Mouse (Mus musculus): ENCODE data around the gene Cgas. TPM values are rescaled to one million over a fixed set of nuclear protein-coding genes. Genes with fewer than 3 reads are reported as not detected.

The Cgas gene
- polyA plus RNA-seq, 1 experiment from 2014 or later: 1.9 TPM

Small RNA genes within 50 kb of the gene (microRNA-seq; reads per million reads assigned to microRNA genes)
- gene Gm26377: not detected

Other genes with a start within 250 kb of the Cgas start
- gene Gsta1, start 212.6 kb downstream of the Cgas start, polyA plus RNA-seq (2015; fragmentation: Nextera tagmentation; extraction: Ambion mirVana): 94.1 and 98.3 TPM in 2 replicates
- 73.4 and 80.7 TPM in 2 replicates for gene Gm3776, start 186.1 kb downstream of the Cgas start, polyA plus RNA-seq (2015; fragmentation: Nextera tagmentation; extraction: Ambion mirVana)
- gene Gm10639, start 153.3 kb downstream of the Cgas start, polyA plus RNA-seq (2015; fragmentation: Nextera tagmentation; extraction: Ambion mirVana): 0.93 and 0.95 TPM in 2 replicates
- not detected in 2 replicates for gene Omt2a, start 128.4 kb downstream of the Cgas start, polyA plus RNA-seq (2015; fragmentation: Nextera tagmentation; extraction: Ambion mirVana)
- not detected in 2 replicates for gene Omt2b, start 115.6 kb downstream of the Cgas start, polyA plus RNA-seq (2015; fragmentation: Nextera tagmentation; extraction: Ambion mirVana)
- 77.3 and 89.5 TPM in 2 replicates for gene Gsta2, start 87.4 kb downstream of the Cgas start, polyA plus RNA-seq (2015; fragmentation: Nextera tagmentation; extraction: Ambion mirVana)
- not detected in 2 replicates for gene Dppa5a, start 75.1 kb downstream of the Cgas start, polyA plus RNA-seq (2015; fragmentation: Nextera tagmentation; extraction: Ambion mirVana)
- gene Ooep, start 64.5 kb downstream of the Cgas start, polyA plus RNA-seq (2015; fragmentation: Nextera tagmentation; extraction: Ambion mirVana): 0.26 and 0.39 TPM in 2 replicates
- 0.13 and 0.28 TPM in 2 replicates for gene Ddx43, start 47.5 kb downstream of the Cgas start, polyA plus RNA-seq (2015; fragmentation: Nextera tagmentation; extraction: Ambion mirVana)
- 25.0 and 27.0 TPM in 2 replicates for gene Mto1, start 5.0 kb upstream of the Cgas start, polyA plus RNA-seq (2015; fragmentation: Nextera tagmentation; extraction: Ambion mirVana)
- gene Gm17324, start 5.5 kb upstream of the Cgas start, polyA plus RNA-seq (2015; fragmentation: Nextera tagmentation; extraction: Ambion mirVana): 0.24 and 0.48 TPM in 2 replicates
- 4,065 and 4,271 TPM in 2 replicates for gene Eef1a1, start 45.9 kb upstream of the Cgas start, polyA plus RNA-seq (2015; fragmentation: Nextera tagmentation; extraction: Ambion mirVana)
- 91.1 and 136 TPM in 2 replicates for gene Slc17a5, start 144.8 kb upstream of the Cgas start, polyA plus RNA-seq (2015; fragmentation: Nextera tagmentation; extraction: Ambion mirVana)
- 4.1 and 4.9 TPM in 2 replicates for gene Cd109, start 172.3 kb upstream of the Cgas start, polyA plus RNA-seq (2015; fragmentation: Nextera tagmentation; extraction: Ambion mirVana)

Data from intestine, embryonic 16.5 days (tissue).